Mouse (Mus musculus): ENCODE data around the gene Ugt1a9. TPM values are rescaled to one million over a fixed set of nuclear protein-coding genes. Genes with fewer than 3 reads are reported as not detected.
"Not testable (repeated sequence)": the region's sequence is repeated elsewhere in the genome, so short reads cannot be mapped to it uniquely, and the experiment has no call there.

Ugt1a9 gene
- polyA plus RNA-seq, 1 experiment from 2014 or later = not detected

DNA sequence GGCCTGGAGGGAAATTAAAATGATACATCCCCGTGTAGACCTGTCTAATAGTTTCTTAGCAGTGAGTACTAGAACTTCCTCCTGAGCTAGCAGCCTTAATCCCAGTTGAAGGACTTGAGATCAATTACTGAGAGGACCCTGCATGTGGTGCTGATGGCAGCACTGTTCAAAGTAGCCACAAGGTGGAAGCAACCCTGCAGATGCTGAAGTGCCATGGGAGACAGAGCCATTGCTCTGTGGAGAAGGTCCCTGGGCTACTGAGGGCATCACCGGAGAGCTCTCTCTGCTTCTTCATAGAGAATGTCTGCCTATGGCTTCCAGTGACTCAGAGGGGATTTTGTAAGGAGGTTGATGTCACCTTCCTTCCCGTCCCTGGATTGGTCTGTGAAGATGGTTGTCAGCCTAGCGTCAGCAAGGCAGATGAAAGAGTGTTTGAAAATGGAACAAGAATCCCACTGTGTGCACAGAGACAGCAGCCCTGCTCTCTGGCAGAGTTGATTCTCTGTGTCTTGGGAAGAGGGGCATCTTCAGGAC lies 55.3 kb downstream of the Ugt1a9 start:
- not testable (repeated sequence) for H3K9ac ChIP-seq (ENCODE audit: low read depth, low read length); ATAC-seq; H3K4me2 ChIP-seq (ENCODE audit: low read length); H3K4me1 ChIP-seq (ENCODE audit: control insufficient read depth, insufficient read depth, low read length); H3K27me3 ChIP-seq (ENCODE audit: control insufficient read depth, insufficient read depth, low read depth, low read length); H3K36me3 ChIP-seq (ENCODE audit: control insufficient read depth, insufficient read depth, low read length); H3K4me3 ChIP-seq (ENCODE audit: low read depth, low read length); H3K27ac ChIP-seq (ENCODE audit: low read length); H3K9me3 ChIP-seq (replicated peaks; ENCODE audit: control insufficient read depth, low read length, poor library complexity, severe bottlenecking)
- 74% methylated on average over 3 of the region's 4 CpGs for WGBS

DNA sequence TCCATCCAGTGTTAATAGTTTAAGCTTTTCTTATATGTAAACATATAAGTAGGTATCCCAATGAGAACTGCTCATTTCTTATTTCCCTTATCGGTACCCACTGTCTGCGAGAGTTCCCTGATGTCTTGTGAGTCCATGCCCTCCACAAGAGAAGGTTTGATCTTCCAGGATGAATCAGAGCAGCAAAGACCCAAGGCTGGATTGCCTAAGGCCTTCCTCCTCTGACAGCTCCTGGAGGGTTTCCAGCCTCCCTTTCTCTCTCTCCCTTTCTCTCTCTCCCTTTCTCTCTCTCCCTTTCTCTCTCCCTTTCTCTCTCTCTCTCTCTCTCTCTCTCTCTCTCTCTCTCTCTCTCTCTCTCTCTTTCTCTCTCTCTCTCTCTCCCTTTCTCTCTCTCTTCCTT lies 58.5 kb downstream of the Ugt1a9 start:
- not testable (repeated sequence) for H3K9ac ChIP-seq (ENCODE audit: low read depth, low read length); H3K9me3 ChIP-seq (replicated peaks; ENCODE audit: control insufficient read depth, low read length, poor library complexity, severe bottlenecking); ATAC-seq; H3K4me1 ChIP-seq (ENCODE audit: control insufficient read depth, insufficient read depth, low read length); H3K4me2 ChIP-seq (ENCODE audit: low read length); H3K36me3 ChIP-seq (ENCODE audit: control insufficient read depth, insufficient read depth, low read length); H3K27ac ChIP-seq (ENCODE audit: low read length); H3K4me3 ChIP-seq (ENCODE audit: low read depth, low read length); H3K27me3 ChIP-seq (ENCODE audit: control insufficient read depth, insufficient read depth, low read depth, low read length)
- WGBS = 74% methylated on average over 2 of the region's 2 CpGs

DNA sequence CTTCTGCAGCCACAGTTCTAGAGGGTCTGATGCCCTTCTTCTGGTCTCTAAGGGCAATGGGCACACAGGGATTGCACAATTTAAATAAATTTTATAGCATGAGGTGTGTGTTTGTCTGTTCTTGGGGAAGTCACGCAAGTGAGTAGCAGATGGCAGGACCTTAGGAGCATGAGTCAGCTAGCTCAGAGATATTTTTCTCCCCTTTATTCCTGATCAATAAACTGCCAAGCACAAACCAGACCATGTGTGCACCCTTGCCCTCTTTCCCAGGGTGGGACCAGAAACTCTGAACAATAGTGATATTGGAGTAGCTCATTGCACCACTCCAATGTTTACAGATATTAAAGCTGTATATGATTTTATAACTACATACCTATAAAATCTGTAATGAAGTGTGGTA lies 59.6 kb downstream of the Ugt1a9 start:
- not testable (repeated sequence) for ATAC-seq; H3K4me2 ChIP-seq (ENCODE audit: low read length); H3K27ac ChIP-seq (ENCODE audit: low read length); H3K4me3 ChIP-seq (ENCODE audit: low read depth, low read length); H3K9me3 ChIP-seq (replicated peaks; ENCODE audit: control insufficient read depth, low read length, poor library complexity, severe bottlenecking); H3K27me3 ChIP-seq (ENCODE audit: control insufficient read depth, insufficient read depth, low read depth, low read length); H3K9ac ChIP-seq (ENCODE audit: low read depth, low read length); H3K36me3 ChIP-seq (ENCODE audit: control insufficient read depth, insufficient read depth, low read length); H3K4me1 ChIP-seq (ENCODE audit: control insufficient read depth, insufficient read depth, low read length)
- WGBS = 97% methylated on average over 1 of the region's 1 CpGs

DNA sequence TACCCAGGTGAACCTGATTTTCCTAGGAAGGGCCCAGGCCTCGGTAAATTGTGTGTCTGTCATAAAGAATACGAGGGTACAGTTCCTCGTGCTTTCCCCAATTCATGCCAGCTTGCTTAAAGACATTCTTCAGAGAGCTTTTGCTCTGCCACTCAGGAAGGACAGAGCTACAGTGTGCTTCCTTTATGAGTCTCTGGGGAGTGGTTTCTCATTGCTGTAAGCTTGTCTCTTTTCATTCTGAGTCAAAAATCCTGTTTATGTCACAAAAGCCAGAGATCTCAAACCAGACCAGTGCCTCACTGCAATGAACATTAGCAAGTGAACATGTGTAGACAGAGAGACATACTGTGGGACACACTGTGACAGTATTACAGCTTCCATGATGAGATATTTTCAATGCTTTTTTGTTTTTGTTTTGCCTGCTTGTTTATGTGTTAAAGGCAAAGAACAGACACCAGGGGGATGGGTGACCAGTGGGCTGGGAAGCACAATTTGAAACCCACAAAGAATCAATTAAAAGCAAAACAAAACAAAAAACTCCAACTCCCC lies 63.4 kb downstream of the Ugt1a9 start:
- Histone ChIP-seq H3K27ac (ENCODE audit: low read length) (peak overlapping the region; percentile 3; the same call in 1 of the 2 replicates), H3K9ac (ENCODE audit: low read depth, low read length) (no peak overlapping the region), H3K36me3 (ENCODE audit: control insufficient read depth, insufficient read depth, low read length) (no peaks in the 10 kb centered on the region), H3K4me1 (ENCODE audit: control insufficient read depth, insufficient read depth, low read length) (no peaks in the 10 kb centered on the region), H3K9me3 (replicated peaks; ENCODE audit: control insufficient read depth, low read length, poor library complexity, severe bottlenecking) (no peaks in the 10 kb centered on the region), H3K4me2 (ENCODE audit: low read length) (no peak overlapping the region), H3K27me3 (ENCODE audit: control insufficient read depth, insufficient read depth, low read depth, low read length) (no peaks in the 10 kb centered on the region), H3K4me3 (ENCODE audit: low read depth, low read length) (no peak overlapping the region)
- peak; percentile 14; the same call in 1 of the 2 replicates for ATAC-seq
- 67% methylated on average over 3 of the region's 3 CpGs for WGBS

DNA sequence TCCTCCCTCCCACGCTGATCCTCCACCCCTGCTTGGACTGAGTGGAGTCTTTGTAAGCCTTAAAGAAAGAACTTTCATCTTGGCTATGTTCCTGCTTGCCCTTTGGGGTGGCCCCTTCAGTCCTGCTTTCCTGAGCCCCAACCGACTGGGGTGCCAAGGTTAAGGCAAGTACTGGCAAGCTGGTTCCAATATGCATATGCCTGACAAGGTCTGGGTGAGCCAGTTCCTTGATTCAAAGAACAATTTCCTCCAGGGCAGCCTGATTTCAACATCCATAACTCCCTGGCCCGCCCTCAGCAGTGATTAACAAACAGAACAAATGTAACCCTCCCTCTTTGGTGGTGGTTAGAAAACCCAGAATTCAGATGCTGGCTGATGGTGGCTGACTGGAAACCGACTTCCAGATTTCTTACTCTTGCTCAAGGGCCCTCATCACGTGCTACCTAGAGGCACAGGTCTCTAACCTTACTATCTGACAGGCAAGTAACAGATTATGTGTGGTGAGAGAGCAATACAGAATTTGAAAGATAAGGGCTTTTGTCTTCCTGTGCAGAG lies 63.9 kb downstream of the Ugt1a9 start, which contains the start of gene Ugt1a6a:
Ugt1a6a (plus strand) TSS at position 353 of the 555 bp plus-strand sequence.
- H3K4me2 ChIP-seq (ENCODE audit: low read length); H3K9ac ChIP-seq (ENCODE audit: low read depth, low read length); H3K9me3 ChIP-seq (replicated peaks; ENCODE audit: control insufficient read depth, low read length, poor library complexity, severe bottlenecking); H3K27me3 ChIP-seq (ENCODE audit: control insufficient read depth, insufficient read depth, low read depth, low read length); H3K4me3 ChIP-seq (ENCODE audit: low read depth, low read length); H3K4me1 ChIP-seq (ENCODE audit: control insufficient read depth, insufficient read depth, low read length); H3K36me3 ChIP-seq (ENCODE audit: control insufficient read depth, insufficient read depth, low read length): not testable (repeated sequence)
- H3K27ac ChIP-seq (ENCODE audit: low read length) = peak within 1 kb of the TSS; percentile 3; the same call in 1 of the 2 replicates
- WGBS = 49% methylated on average over 5 of the region's 5 CpGs
- peak; percentile 75 for ATAC-seq

GRCm38 (mm10) chr1:88135229-88135904 lies 64.8 kb downstream of the Ugt1a9 start:
- not testable (repeated sequence) for H3K9me3 ChIP-seq (replicated peaks; ENCODE audit: control insufficient read depth, low read length, poor library complexity, severe bottlenecking); ATAC-seq; H3K4me2 ChIP-seq (ENCODE audit: low read length); H3K27me3 ChIP-seq (ENCODE audit: control insufficient read depth, insufficient read depth, low read depth, low read length); H3K4me1 ChIP-seq (ENCODE audit: control insufficient read depth, insufficient read depth, low read length); H3K27ac ChIP-seq (ENCODE audit: low read length); H3K4me3 ChIP-seq (ENCODE audit: low read depth, low read length); H3K9ac ChIP-seq (ENCODE audit: low read depth, low read length); H3K36me3 ChIP-seq (ENCODE audit: control insufficient read depth, insufficient read depth, low read length)
- WGBS = 87% methylated on average over 5 of the region's 6 CpGs

GRCm38 (mm10) chr1:88136646-88137045 lies 66.0 kb downstream of the Ugt1a9 start:
- Histone ChIP-seq H3K4me3 (ENCODE audit: low read depth, low read length) (no peak overlapping the region), H3K9ac (ENCODE audit: low read depth, low read length) (no peak overlapping the region), H3K4me1 (ENCODE audit: control insufficient read depth, insufficient read depth, low read length) (no peaks in the 10 kb centered on the region), H3K36me3 (ENCODE audit: control insufficient read depth, insufficient read depth, low read length) (no peaks in the 10 kb centered on the region), H3K4me2 (ENCODE audit: low read length) (no peak overlapping the region), H3K27me3 (ENCODE audit: control insufficient read depth, insufficient read depth, low read depth, low read length) (no peaks in the 10 kb centered on the region), H3K9me3 (replicated peaks; ENCODE audit: control insufficient read depth, low read length, poor library complexity, severe bottlenecking) (no peaks in the 10 kb centered on the region), H3K27ac (ENCODE audit: low read length) (no peak overlapping the region)
- no peak for ATAC-seq
- 77% methylated on average over 2 of the region's 2 CpGs for WGBS

DNA sequence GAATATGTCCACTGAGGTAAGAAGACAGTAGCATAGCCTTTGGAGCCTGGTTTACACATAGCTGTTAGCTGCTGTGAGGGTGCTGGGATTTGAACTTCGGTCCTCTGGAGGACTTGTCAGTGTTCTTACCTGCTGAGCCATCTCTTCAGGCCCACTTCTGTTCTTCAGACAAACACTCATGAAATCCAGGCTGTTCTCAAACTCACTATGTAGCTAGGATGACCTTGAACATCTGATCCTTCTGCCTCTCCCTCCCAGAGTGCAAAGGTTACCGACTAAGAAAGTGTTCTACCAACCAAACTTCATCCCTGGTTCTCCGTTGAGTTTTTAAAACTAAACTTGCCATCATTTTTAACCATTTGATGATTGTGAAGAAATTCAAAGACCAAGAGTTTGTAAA lies 66.7 kb downstream of the Ugt1a9 start:
- H3K4me2 ChIP-seq (ENCODE audit: low read length) = no peak overlapping the region
- no peak overlapping the region for H3K4me3 ChIP-seq (ENCODE audit: low read depth, low read length)
- H3K9ac ChIP-seq (ENCODE audit: low read depth, low read length) = no peak overlapping the region
- no peak for ATAC-seq
- no peaks in the 10 kb centered on the region for H3K27me3 ChIP-seq (ENCODE audit: control insufficient read depth, insufficient read depth, low read depth, low read length)
- WGBS = 89% methylated on average over 3 of the region's 3 CpGs
- H3K9me3 ChIP-seq (replicated peaks; ENCODE audit: control insufficient read depth, low read length, poor library complexity, severe bottlenecking) = no peaks in the 10 kb centered on the region
- H3K4me1 ChIP-seq (ENCODE audit: control insufficient read depth, insufficient read depth, low read length) = no peaks in the 10 kb centered on the region
- H3K36me3 ChIP-seq (ENCODE audit: control insufficient read depth, insufficient read depth, low read length) = no peaks in the 10 kb centered on the region
- H3K27ac ChIP-seq (ENCODE audit: low read length) = no peak overlapping the region

GRCm38 (mm10) chr1:88138145-88138544 lies 67.5 kb downstream of the Ugt1a9 start:
- H3K27me3 ChIP-seq (ENCODE audit: control insufficient read depth, insufficient read depth, low read depth, low read length) = no peaks in the 10 kb centered on the region
- H3K4me3 ChIP-seq (ENCODE audit: low read depth, low read length) = no peak overlapping the region
- no peaks in the 10 kb centered on the region for H3K9me3 ChIP-seq (replicated peaks; ENCODE audit: control insufficient read depth, low read length, poor library complexity, severe bottlenecking)
- H3K4me2 ChIP-seq (ENCODE audit: low read length) = no peak overlapping the region
- no peak for ATAC-seq
- no peak overlapping the region for H3K9ac ChIP-seq (ENCODE audit: low read depth, low read length)
- no peaks in the 10 kb centered on the region for H3K36me3 ChIP-seq (ENCODE audit: control insufficient read depth, insufficient read depth, low read length)
- no peaks in the 10 kb centered on the region for H3K4me1 ChIP-seq (ENCODE audit: control insufficient read depth, insufficient read depth, low read length)
- H3K27ac ChIP-seq (ENCODE audit: low read length) = no peak overlapping the region
- 93% methylated on average over 1 of the region's 1 CpGs for WGBS

All from midbrain, embryonic 16.5 days (tissue).